Mouse (Mus musculus) testis, adult 2 months (tissue): ENCODE measurements around the gene Gm29666. TPM values are rescaled to one million over a fixed set of nuclear protein-coding genes. Genes with fewer than 3 reads are reported as not detected.
"Not testable (repeated sequence)": the region's sequence is repeated elsewhere in the genome, so short reads cannot be mapped to it uniquely, and the experiment has no call there.

Source experiments
- H3K27ac ChIP-seq: fragments of 200-500 bp; 2 replicates; pipeline ENCODE4 v1.5.1; 2012; ENCODE audit warnings: low read depth, low read length; ENCODE audit not compliant: control insufficient read depth, insufficient read depth
- H3K27me3 ChIP-seq: fragments of 200-500 bp; 2 replicates; pipeline ENCODE4 v1.6.1; 2012; ENCODE audit warnings: mild to moderate bottlenecking, low read length, moderate library complexity; ENCODE audit not compliant: control insufficient read depth, insufficient read depth
- H3K36me3 ChIP-seq: fragments of 200-500 bp; 2 replicates; pipeline ENCODE4 v1.6.1; 2012; ENCODE audit warnings: mild to moderate bottlenecking, low read length; ENCODE audit not compliant: control insufficient read depth, insufficient read depth
- H3K4me1 ChIP-seq: fragments of 200-500 bp; 2 replicates; pipeline ENCODE4 v1.6.1; 2012; ENCODE audit warnings: low read length; ENCODE audit not compliant: control insufficient read depth, insufficient read depth
- H3K4me3 ChIP-seq: fragments of 200-500 bp; 2 replicates; pipeline ENCODE4 v1.5.1; 2012; ENCODE audit warnings: low read depth, mild to moderate bottlenecking, low read length, moderate library complexity, mixed read lengths; ENCODE audit not compliant: control insufficient read depth
- CTCF ChIP-seq: fragments of 200-500 bp; IDR thresholded peaks from 2 replicates; pipeline ENCODE4 v1.5.1; 2012; ENCODE audit warnings: low read depth, mild to moderate bottlenecking, inconsistent platforms, low read length, moderate library complexity; ENCODE audit not compliant: control insufficient read depth, insufficient read depth, insufficient replicate concordance
- POLR2A ChIP-seq: fragments of 200-500 bp; IDR thresholded peaks from 2 replicates; pipeline ENCODE4 v1.6.1; 2012; ENCODE audit warnings: low read depth, mild to moderate bottlenecking, inconsistent platforms, low read length, moderate library complexity; ENCODE audit not compliant: control insufficient read depth
- polyA plus RNA-seq: library from polyadenylated mRNA; depleted of rRNA; stranded (reverse); fragments of >200 nt; gene quantifications from 2 replicates; pipeline ENCODE4 v1.2.3, GENCODE M21; 2012

Gene Gm29666
- polyA plus RNA-seq, 1 experiment, result 1.0 TPM

- H3K27ac ChIP-seq, result peak overlapping the region; percentile 73
- no peak for TF ChIP-seq POLR2A
- TF ChIP-seq CTCF, result no peak
- no peaks in the 10 kb centered on the region for H3K27me3 ChIP-seq
- peak overlapping the region; percentile 87 for H3K4me3 ChIP-seq
- H3K36me3 ChIP-seq, result peaks cover 2% of the 10 kb centered on the region
- no peaks in the 10 kb centered on the region for H3K4me1 ChIP-seq
Observed at GRCm38 (mm10) chr15:84913201-84913600, 6.6 kb downstream of the Gm29666 start.

DNA sequence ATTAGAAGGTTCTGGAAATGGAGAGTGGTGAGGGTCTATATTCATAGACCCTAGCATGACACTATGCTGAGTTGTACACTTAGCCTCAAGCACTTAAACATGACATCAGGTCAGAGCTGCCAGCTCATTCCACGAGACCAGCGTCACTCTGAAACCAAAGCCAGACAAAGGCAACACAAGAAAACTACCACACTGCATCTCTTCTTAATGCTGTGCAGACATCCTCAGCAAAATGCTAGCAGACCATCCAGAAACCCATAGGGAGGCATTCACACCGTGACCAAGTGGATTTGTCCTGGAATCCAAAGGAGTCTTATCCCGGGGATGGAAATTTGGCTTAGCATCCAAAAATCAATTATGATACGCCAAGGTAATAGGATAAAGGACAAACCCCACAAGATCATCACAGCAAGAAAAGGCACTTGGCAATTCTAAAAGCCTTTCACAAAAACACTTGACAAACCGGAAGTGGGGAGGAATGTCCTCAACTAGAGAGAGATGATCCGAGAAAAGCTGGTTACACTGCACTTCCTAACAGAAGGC, 15.9 kb downstream of the Gm29666 start:
- no peaks in the 10 kb centered on the region for H3K36me3 ChIP-seq
- no peak for TF ChIP-seq POLR2A
- TF ChIP-seq CTCF, result no peak
- H3K4me3 ChIP-seq, result no peak overlapping the region
- H3K4me1 ChIP-seq, result no peaks in the 10 kb centered on the region
- H3K27ac ChIP-seq, result no peak overlapping the region
- H3K27me3 ChIP-seq, result no peaks in the 10 kb centered on the region

- no peaks in the 10 kb centered on the region for H3K27me3 ChIP-seq
- H3K27ac ChIP-seq, result no peak overlapping the region
- TF ChIP-seq CTCF (no peak), POLR2A (no peak)
- H3K4me3 ChIP-seq, result no peak overlapping the region
- H3K36me3 ChIP-seq, result no peaks in the 10 kb centered on the region
- H3K4me1 ChIP-seq, result no peaks in the 10 kb centered on the region
Observed at GRCm38 (mm10) chr15:84898077-84898476, 21.8 kb downstream of the Gm29666 start.

DNA sequence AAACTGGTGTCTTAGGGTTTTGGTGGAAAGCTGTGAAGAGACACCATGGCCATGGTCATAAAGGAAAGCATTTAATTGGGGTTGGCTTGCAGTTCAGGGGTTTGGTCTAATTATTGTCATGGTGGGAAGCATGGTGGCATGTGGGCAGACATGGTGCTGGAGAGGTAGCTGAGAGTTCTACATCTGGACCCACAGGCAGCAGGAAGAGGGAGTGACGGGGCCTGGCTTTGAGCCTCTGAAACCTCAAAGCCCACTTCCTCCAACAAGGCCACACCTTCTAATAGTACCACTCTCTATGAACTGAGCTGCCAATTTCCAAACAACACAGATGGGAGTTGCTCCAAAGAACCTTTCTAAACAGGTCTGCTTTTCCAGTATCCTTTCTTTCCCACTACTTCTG, 23.2 kb downstream of the Gm29666 start:
- Histone ChIP-seq H3K4me1 (no peaks in the 10 kb centered on the region), H3K27me3 (no peaks in the 10 kb centered on the region), H3K4me3 (no peak overlapping the region), H3K27ac (no peak overlapping the region), H3K36me3 (no peaks in the 10 kb centered on the region)
- TF ChIP-seq CTCF (no peak), POLR2A (no peak)

GRCm38 (mm10) chr15:84896216-84896615, 23.6 kb downstream of the Gm29666 start:
- not testable (repeated sequence) for H3K27ac ChIP-seq, H3K27me3 ChIP-seq, H3K4me3 ChIP-seq, H3K4me1 ChIP-seq, H3K36me3 ChIP-seq

- no peaks in the 10 kb centered on the region for H3K36me3 ChIP-seq
- H3K27ac ChIP-seq, result no peak overlapping the region
Observed at GRCm38 (mm10) chr15:84891658-84892057, 28.2 kb downstream of the Gm29666 start.

DNA sequence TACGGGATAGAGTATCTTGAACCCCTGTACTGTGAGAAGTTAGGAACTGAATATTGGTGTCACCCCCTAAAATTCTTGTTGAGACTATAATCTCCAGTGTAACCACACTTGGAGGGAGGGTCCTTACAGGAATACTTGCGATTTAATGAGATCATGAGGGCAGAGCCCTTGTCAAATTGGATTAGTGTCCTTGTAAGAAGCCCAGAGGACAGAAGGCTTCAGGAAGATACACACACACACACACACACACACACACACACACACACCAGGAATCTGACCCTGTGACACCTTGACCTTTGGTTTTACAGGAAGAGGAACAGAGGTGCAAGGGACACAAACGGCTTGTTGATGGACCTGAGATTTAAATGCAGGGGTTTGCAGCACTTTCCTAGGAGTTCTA, 28.6 kb downstream of the Gm29666 start:
- Histone ChIP-seq H3K4me3 (no peak overlapping the region), H3K27ac (no peak overlapping the region), H3K4me1 (no peaks in the 10 kb centered on the region), H3K36me3 (no peaks in the 10 kb centered on the region), H3K27me3 (no peaks in the 10 kb centered on the region)
- TF ChIP-seq CTCF (no peak), POLR2A (no peak)

More at GRCm38 (mm10) chr15:84891658-84892057, 28.2 kb downstream of the Gm29666 start:
- H3K27me3 ChIP-seq, result no peaks in the 10 kb centered on the region
- H3K4me3 ChIP-seq, result no peak overlapping the region
- no peaks in the 10 kb centered on the region for H3K4me1 ChIP-seq
- TF ChIP-seq CTCF, result peak; percentile 56; the same call in 1 of the 2 replicates
- no peak for TF ChIP-seq POLR2A

DNA sequence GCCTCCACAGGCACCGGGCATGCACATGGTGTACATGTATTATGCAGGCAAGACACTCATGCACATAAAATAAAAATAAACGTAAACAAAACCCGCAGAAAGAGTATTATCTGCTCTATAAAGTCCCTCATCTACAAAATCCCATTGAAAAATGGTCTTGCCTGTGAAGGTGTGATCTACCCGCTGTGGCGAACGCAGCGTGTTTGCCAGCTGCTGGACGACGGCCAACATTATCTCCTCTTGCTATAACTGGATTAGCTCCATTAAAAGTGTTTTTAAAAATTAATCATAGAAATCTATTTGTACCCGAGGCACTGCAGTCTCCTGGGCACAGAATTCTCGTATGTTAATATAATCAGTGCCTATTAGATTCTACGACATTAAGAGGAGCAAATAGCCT, 31.8 kb downstream of the Gm29666 start:
- TF ChIP-seq POLR2A, result no peak
- TF ChIP-seq CTCF, result no peak

More for the DNA sequence above, 31.8 kb downstream of the Gm29666 start:
- Histone ChIP-seq H3K27ac (no peak overlapping the region), H3K4me1 (no peaks in the 10 kb centered on the region), H3K4me3 (no peak overlapping the region), H3K36me3 (no peaks in the 10 kb centered on the region), H3K27me3 (no peaks in the 10 kb centered on the region)
